Mouse (Mus musculus) embryonic fibroblast, embryonic 13.5 days (primary cell): ENCODE data around the gene Prdx2.

Source experiments
- CTCF ChIP-seq: IDR thresholded peaks from 2 replicates; pipeline ENCODE4 v1.5.1; 2011; ENCODE audit warnings: mild to moderate bottlenecking, control low read depth, low read length, moderate library complexity, borderline replicate concordance; ENCODE audit not compliant: insufficient read depth
- POLR2A ChIP-seq: IDR thresholded peaks from 2 replicates; pipeline ENCODE4 v1.6.1; 2011; ENCODE audit warnings: low read depth, mild to moderate bottlenecking, control low read depth, low read length, moderate library complexity

DNA sequence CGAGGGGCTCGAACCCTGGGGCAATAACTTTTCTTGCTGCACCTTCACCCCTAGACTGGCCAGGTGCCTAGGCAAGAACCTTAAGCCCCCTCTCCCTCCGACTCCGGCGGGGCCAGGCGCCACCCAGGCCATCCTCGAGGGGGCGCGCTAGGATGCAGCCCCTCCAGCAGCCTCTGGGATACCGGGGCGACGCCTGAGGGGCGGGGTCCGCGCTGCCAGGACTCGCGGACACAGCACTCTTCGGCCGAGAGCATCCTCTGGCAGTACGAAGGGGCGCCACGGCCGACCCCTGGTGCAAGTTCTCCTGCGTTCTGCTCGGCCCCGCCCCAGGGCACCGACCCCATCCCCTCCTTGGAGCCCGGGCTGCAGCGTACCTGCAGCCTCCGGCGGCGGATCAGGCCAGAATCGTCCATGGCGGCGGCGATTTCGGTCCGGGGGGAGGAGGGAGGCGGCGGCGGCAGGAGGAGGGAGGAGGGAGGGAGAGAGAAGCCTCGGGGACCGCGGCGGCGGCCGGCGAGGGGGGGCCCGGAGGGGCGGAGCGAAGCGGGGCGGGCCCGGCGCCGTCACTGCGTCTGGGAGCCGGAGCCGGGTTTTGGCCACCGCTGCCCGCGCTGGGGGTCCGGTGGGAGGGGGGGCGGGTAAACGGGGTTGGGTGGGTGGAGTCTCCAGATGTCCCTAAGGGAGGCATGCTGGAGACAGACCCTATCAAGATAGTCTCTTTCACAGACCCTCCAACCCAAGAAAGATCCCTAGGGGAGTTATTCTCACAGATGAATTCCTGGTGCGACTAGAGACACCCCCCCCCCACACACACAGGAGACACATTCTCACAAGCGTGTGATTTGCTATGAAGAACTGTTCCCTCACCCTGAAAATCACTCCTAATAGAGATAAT, 23.5 kb upstream of the Prdx2 start:
- no peak for TF ChIP-seq CTCF
- TF ChIP-seq POLR2A = no peak
